Mouse (Mus musculus) hindbrain, embryonic 12.5 days (tissue): ENCODE measurements at regions not wholly inside any gene's neighbourhood (a gene's known extent, or its start where the extent isn't known, plus 50 kb on each side); places are given as distances from the start of the nearest gene placed in this dataset.
"Not testable (repeated sequence)": the region's sequence is repeated elsewhere in the genome, so short reads cannot be mapped to it uniquely, and the experiment has no call there.

Experiments
- ATAC-seq: fragments of 200-750 bp; cut with Nextera tagmentation; 2 replicates; pipeline ENCODE4 v1.8.0; 2017; ENCODE audit warnings: moderate TSS enrichment; ENCODE audit not compliant: low FRiP score
- H3K27ac ChIP-seq: fragments of 300-500 bp; sonication (generic); 2 replicates; pipeline ENCODE4 v1.5.1; 2016; ENCODE audit warnings: mild to moderate bottlenecking
- H3K27me3 ChIP-seq: fragments of 300-500 bp; sonication (generic); 2 replicates; pipeline ENCODE4 v1.6.1; 2016; ENCODE audit warnings: mild to moderate bottlenecking
- H3K36me3 ChIP-seq: fragments of 300-500 bp; sonication (generic); 2 replicates; pipeline ENCODE4 v1.6.1; 2016; ENCODE audit warnings: mild to moderate bottlenecking
- H3K4me1 ChIP-seq: fragments of 300-500 bp; sonication (generic); 2 replicates; pipeline ENCODE4 v1.6.1; 2016
- H3K4me2 ChIP-seq: fragments of 300-500 bp; sonication (generic); replicated peaks from 2 replicates; pipeline ENCODE4 v1.6.1; 2016; ENCODE audit warnings: mild to moderate bottlenecking
- H3K4me3 ChIP-seq: fragments of 300-500 bp; sonication (generic); 2 replicates; pipeline ENCODE4 v1.5.1; 2016; ENCODE audit warnings: mild to moderate bottlenecking
- H3K9ac ChIP-seq: fragments of 300-500 bp; sonication (generic); 2 replicates; pipeline ENCODE4 v1.6.1; 2016; ENCODE audit warnings: mild to moderate bottlenecking, moderate library complexity
- H3K9me3 ChIP-seq: fragments of 300-500 bp; sonication (generic); replicated peaks from 2 replicates; pipeline ENCODE4 v1.6.1; 2016; ENCODE audit warnings: mild to moderate bottlenecking
- WGBS: fragments of 180-500 bp; shearing (Covaris S2); methylation state at CpG from one replicate; pipeline ENCODE4 v1.1.7; 2016; 5-methylcytosine and 5-hydroxymethylcytosine counted together

DNA sequence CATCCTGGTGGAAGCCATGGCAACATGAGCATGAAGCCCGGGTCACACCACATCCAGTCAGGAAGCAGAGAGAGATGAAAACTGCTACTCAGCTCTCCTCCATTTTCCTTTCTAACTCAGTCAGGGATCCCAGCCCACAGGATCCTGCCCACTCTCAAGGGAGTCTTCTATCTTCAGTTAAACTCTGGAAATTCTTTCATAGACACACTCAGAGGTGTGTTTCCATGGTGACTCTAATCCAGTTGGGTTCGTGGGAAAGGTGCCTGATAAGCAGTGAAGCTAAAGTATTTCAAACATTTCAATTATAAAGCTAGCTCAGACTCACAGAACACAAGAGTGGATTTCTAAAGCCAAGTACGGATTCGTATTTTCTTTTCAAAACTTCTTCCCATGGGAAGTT is 120.0 kb upstream of the Stt3b start:
- 81% methylated on average over 4 of the region's 4 CpGs for WGBS
- Histone ChIP-seq H3K4me3 (no peak overlapping the region), H3K27me3 (no peaks in the 10 kb centered on the region), H3K4me1 (no peaks in the 10 kb centered on the region), H3K4me2 (no peak overlapping the region), H3K9me3 (no peaks in the 10 kb centered on the region), H3K36me3 (no peaks in the 10 kb centered on the region), H3K9ac (no peak overlapping the region), H3K27ac (no peak overlapping the region)
- ATAC-seq: no peak

- Histone ChIP-seq H3K27ac (no peak overlapping the region), H3K27me3 (no peaks in the 10 kb centered on the region), H3K4me2 (no peak overlapping the region), H3K9ac (no peak overlapping the region), H3K9me3 (peaks cover 2% of the 10 kb centered on the region; the same call in 1 of the 2 replicates), H3K36me3 (no peaks in the 10 kb centered on the region), H3K4me1 (no peaks in the 10 kb centered on the region), H3K4me3 (no peak overlapping the region)
- 32% methylated on average over 5 of the region's 5 CpGs for WGBS
- ATAC-seq: no peak
Measured at GRCm38 (mm10) chr9:115434696-115435095, 124.5 kb upstream of the Stt3b start.

DNA sequence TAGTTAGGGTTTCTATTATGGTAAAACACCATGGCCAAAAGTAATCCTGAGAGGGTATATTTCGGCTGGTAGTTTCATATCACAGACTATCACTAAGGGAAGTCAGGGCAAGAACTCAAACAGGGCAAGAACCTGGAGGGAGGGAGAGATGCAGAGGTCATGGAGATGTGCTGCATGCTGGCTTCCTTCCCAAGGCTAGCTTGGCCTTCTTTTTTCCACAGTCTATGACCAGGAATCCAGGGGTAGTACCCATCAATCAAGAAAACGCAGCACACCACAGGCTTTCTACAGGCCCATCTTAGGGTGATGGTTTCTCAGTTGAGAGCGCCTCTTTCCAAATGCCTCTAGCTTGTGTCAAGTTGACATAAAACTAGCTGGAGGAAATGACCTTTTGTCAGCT is 126.1 kb upstream of the Stt3b start:
- no peak for ATAC-seq
- no peaks in the 10 kb centered on the region for H3K36me3 ChIP-seq
- peaks cover 2% of the 10 kb centered on the region; the same call in 1 of the 2 replicates for H3K9me3 ChIP-seq
- WGBS: 84% methylated on average over 3 of the region's 3 CpGs
- H3K4me1 ChIP-seq: no peaks in the 10 kb centered on the region
- H3K9ac ChIP-seq: no peak overlapping the region
- no peak overlapping the region for H3K4me2 ChIP-seq
- H3K4me3 ChIP-seq: no peak overlapping the region
- no peaks in the 10 kb centered on the region for H3K27me3 ChIP-seq
- no peak overlapping the region for H3K27ac ChIP-seq

DNA sequence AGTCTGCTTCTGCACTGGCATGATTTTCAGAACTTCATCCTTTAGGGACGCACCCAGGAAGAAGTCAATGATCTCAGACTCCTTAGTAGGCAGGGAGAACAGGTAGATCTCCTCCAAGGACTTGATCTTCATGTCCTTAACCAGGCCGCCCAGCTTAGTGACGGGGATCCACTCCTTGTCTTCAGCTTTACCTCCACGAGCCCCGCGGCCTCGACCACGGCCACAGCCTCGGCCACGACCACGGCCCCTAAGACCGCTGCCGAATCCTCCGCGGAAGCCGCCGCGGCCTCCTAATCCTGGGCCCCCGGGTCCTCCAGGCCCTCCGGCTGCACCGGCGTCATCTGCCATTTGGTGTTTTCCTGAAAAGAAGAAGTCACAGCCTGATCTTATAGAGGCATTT is 128.0 kb upstream of the Stt3b start:
- H3K9ac ChIP-seq, H3K9me3 ChIP-seq, ATAC-seq, H3K36me3 ChIP-seq, H3K27me3 ChIP-seq, H3K4me1 ChIP-seq, H3K4me3 ChIP-seq, H3K27ac ChIP-seq, H3K4me2 ChIP-seq: not testable (repeated sequence)
- 97% methylated on average over 22 of the region's 22 CpGs for WGBS

DNA sequence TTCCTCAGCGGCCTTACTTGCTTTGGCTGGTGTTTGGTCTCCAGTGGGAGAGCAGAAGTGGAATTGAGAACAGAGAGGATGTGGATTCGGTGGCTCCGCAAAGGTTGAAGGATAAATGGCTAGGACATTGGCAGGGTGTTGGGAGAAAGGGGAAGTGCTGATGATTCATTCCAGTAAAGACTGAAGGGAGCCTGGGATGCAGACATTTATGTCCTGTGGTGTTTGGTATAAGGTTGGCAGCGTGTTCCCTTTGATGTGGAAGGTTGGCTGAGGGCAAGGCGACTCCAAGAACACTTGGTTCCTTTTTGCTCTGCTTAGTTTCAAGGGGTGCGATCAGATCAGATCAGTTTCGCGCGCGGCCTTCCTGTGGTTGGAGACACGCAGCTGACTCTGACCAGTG is 136.5 kb upstream of the Stt3b start:
- WGBS: 79% methylated on average over 11 of the region's 11 CpGs

DNA sequence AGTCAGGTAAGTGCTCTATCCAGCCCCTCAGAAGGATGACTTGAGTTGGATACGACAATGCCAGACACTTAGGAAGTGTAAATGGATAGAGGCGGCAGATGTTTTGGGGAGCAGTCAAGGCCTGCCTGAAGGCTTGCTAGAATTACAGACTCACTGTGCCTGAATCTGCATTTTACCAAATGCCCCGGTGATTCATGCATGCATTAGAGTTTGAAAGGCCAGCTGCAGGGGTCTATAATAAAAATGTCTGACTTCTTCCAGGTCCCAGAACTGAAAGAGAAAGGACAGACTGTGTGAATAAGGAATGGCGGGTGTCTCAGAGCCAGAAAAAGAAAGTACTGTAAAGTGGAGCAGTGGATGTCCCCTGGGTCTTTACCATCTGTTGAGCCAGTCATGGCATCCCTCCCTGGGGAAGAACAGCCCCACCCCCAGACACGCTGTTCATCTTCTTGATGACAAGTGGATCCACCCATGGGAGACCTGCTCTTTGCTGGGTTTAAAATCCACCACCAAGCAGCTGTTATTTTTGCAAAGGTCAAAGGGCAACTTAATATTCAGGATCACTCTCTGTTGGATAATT is 140.6 kb upstream of the Stt3b start:
- Histone ChIP-seq H3K36me3 (no peaks in the 10 kb centered on the region), H3K27ac (no peak overlapping the region), H3K9ac (no peak overlapping the region), H3K4me3 (no peak overlapping the region), H3K9me3 (peaks cover 3% of the 10 kb centered on the region; the same call in 1 of the 2 replicates), H3K27me3 (no peaks in the 10 kb centered on the region), H3K4me1 (no peaks in the 10 kb centered on the region; the same call in 1 of the 2 replicates), H3K4me2 (no peak overlapping the region)
- ATAC-seq: no peak
- 56% methylated on average over 5 of the region's 5 CpGs for WGBS

More for the DNA sequence above, 136.5 kb upstream of the Stt3b start:
- Histone ChIP-seq H3K9ac (no peak overlapping the region), H3K4me2 (no peak overlapping the region), H3K36me3 (no peaks in the 10 kb centered on the region), H3K27ac (no peak overlapping the region), H3K27me3 (no peaks in the 10 kb centered on the region), H3K9me3 (peaks cover 3% of the 10 kb centered on the region; the same call in 1 of the 2 replicates), H3K4me1 (no peaks in the 10 kb centered on the region; the same call in 1 of the 2 replicates), H3K4me3 (no peak overlapping the region)
- ATAC-seq: no peak

GRCm38 (mm10) chr9:115454771-115455170 is 144.6 kb upstream of the Stt3b start:
- no peak for ATAC-seq
- Histone ChIP-seq H3K4me3 (no peak overlapping the region), H3K27ac (no peak overlapping the region), H3K27me3 (no peaks in the 10 kb centered on the region), H3K36me3 (no peaks in the 10 kb centered on the region), H3K4me1 (peaks cover 12% of the 10 kb centered on the region), H3K9me3 (no peaks in the 10 kb centered on the region), H3K4me2 (no peak overlapping the region), H3K9ac (no peak overlapping the region)
- WGBS: 69% methylated on average over 7 of the region's 7 CpGs

DNA sequence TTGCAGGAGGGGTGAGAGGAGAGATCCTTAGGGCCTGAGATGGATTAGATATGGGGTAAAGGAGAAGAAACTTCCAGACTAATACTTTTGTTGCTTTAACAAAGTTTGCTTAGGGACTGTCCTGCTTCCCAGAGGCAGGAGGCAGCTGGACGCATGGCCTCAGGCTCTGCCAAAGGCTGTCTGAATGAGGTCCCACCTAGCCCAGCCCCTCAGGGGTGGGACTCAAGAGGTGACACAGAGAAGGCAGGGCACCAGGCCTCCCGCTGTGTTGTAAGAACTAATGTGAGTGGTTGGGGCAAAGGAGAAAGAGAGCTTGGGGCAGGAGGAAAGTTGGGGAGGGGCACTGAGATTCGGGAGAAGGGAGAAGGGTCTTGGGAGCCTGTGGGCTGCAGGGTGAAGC is 145.9 kb upstream of the Stt3b start:
- Histone ChIP-seq H3K9ac (no peak overlapping the region), H3K4me1 (peaks cover 12% of the 10 kb centered on the region), H3K4me3 (no peak overlapping the region), H3K9me3 (no peaks in the 10 kb centered on the region), H3K4me2 (no peak overlapping the region), H3K27me3 (no peaks in the 10 kb centered on the region), H3K27ac (no peak overlapping the region), H3K36me3 (no peaks in the 10 kb centered on the region)
- WGBS: 46% methylated on average over 3 of the region's 3 CpGs
- ATAC-seq: no peak

- Histone ChIP-seq H3K4me1 (peaks cover 12% of the 10 kb centered on the region), H3K27me3 (no peaks in the 10 kb centered on the region), H3K4me3 (no peak overlapping the region), H3K9me3 (no peaks in the 10 kb centered on the region), H3K36me3 (no peaks in the 10 kb centered on the region), H3K9ac (no peak overlapping the region), H3K4me2 (no peak overlapping the region), H3K27ac (no peak overlapping the region)
- WGBS: 13% methylated on average over 6 of the region's 6 CpGs
- no peak for ATAC-seq
Measured at GRCm38 (mm10) chr9:115456638-115457037, 146.4 kb upstream of the Stt3b start.

GRCm38 (mm10) chr9:115457889-115458710 is 147.9 kb upstream of the Stt3b start:
- no peak for ATAC-seq
- H3K4me1 ChIP-seq: peaks cover 12% of the 10 kb centered on the region

DNA sequence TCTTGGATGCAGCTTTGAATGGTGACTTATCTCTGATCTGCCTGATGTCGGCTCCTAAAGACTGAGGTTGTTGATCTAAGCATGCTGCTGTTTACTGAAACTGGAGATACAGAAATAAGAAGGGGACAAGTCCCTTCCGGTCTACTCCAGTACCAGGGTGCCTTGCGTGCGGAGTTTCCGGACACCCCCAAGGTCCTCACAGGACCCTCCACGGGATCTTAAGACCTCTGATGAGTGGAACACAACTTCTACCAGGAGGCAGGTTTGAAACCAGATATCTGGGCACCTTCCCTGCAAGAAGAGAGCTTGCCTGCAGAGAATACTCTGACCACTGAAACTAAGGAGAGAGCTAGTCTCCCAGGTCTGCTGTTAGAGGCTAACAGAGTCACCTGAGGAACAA is 148.9 kb upstream of the Stt3b start:
- 91% methylated on average over 6 of the region's 6 CpGs for WGBS
- H3K4me1 ChIP-seq: peaks cover 12% of the 10 kb centered on the region
- not testable (repeated sequence) for H3K27me3 ChIP-seq, H3K4me3 ChIP-seq, H3K27ac ChIP-seq, H3K4me2 ChIP-seq, H3K9me3 ChIP-seq, ATAC-seq, H3K9ac ChIP-seq, H3K36me3 ChIP-seq

More at GRCm38 (mm10) chr9:115457889-115458710, 147.9 kb upstream of the Stt3b start:
- H3K9ac ChIP-seq: no peak overlapping the region
- no peaks in the 10 kb centered on the region for H3K27me3 ChIP-seq
- H3K4me3 ChIP-seq: no peak overlapping the region
- no peaks in the 10 kb centered on the region for H3K36me3 ChIP-seq
- no peak overlapping the region for H3K27ac ChIP-seq
- 72% methylated on average over 21 of the region's 21 CpGs for WGBS
- no peaks in the 10 kb centered on the region for H3K9me3 ChIP-seq
- H3K4me2 ChIP-seq: no peak overlapping the region

DNA sequence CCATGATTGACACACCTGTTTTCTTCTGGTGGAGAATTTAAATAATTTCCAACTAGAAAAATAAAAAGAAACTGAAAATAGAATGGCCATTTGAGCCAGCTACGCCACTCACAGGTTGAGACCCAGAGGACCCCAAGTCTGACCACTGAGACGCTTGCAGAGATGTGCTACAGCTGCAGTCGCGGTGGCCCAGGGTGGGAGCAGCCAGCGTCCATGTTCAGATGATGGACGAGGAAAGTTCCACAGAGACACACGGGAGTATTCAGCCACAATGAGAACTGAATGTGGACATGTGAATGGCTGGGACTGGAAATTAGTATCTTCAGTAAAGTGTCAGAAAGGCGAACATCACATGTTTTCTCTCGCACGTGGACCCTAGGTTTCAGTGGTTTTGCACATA is 155.1 kb upstream of the Stt3b start:
- H3K9me3 ChIP-seq: no peaks in the 10 kb centered on the region
- WGBS: 88% methylated on average over 10 of the region's 10 CpGs
- no peak overlapping the region for H3K4me2 ChIP-seq
- no peaks in the 10 kb centered on the region for H3K36me3 ChIP-seq
- ATAC-seq: no peak
- no peaks in the 10 kb centered on the region for H3K27me3 ChIP-seq
- H3K9ac ChIP-seq: no peak overlapping the region
- H3K4me3 ChIP-seq: no peak overlapping the region
- no peaks in the 10 kb centered on the region for H3K4me1 ChIP-seq
- no peak overlapping the region for H3K27ac ChIP-seq

DNA sequence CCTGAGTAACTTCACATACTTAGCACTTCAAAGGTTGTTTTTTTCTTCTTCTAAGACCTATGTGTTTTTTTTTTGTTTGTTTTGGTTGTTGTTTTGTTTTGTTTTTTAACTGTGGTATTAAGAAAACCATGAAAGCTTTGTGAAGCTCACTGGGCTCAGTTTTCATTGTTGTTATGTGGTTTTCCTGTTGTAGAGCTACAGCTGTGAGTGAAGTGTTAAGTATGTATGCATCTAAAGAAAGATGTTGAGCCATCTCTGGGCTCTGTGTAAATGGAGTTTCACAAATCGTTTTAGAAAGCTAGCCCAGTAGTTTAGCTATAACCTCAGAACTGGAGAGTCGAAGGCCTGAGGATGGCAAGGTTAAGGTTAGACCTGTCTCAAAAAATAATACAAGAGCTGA is 158.4 kb upstream of the Stt3b start:
- Histone ChIP-seq H3K4me2 (no peak overlapping the region), H3K27ac (no peak overlapping the region), H3K9ac (no peak overlapping the region), H3K4me3 (no peak overlapping the region), H3K27me3 (no peaks in the 10 kb centered on the region), H3K4me1 (no peaks in the 10 kb centered on the region), H3K36me3 (no peaks in the 10 kb centered on the region), H3K9me3 (no peaks in the 10 kb centered on the region)
- no peak for ATAC-seq
- 94% methylated on average over 2 of the region's 2 CpGs for WGBS
